Comparison of ENCODE assay signal across 23 mouse cellular contexts in genomic region chr7:77294984-77295642, GRCm38 (mm10).
A peak's percentile ranks its signal among the peaks of the same experiment; 100 is the strongest.
DNase-seq lines count a peak whose midpoint lies in the region; ATAC-seq lines count a peak whose summit lies in the region.
"Had no signal": no experiment of that assay in that cellular context is flagged by ENCODE, and none has a peak within 500 bp of the region (broad histone marks: within the 10 kb centered on the region; RNA-seq: fewer than 3 reads in every experiment).

No protein-coding gene starts in this region.

- no peak overlapping the region for H3K27ac ChIP-seq in hindbrain, embryonic 14.5 days
- no peak overlapping the region for H3K27ac ChIP-seq in hindbrain, embryonic 10.5 days
- H3K27ac ChIP-seq in forebrain, embryonic 11.5 days (ENCODE audit: low read depth, low read length) = no peak overlapping the region
- H3K27ac ChIP-seq in hindbrain, embryonic 16.5 days (ENCODE audit: low read depth, low read length) = no peak overlapping the region
- H3K27ac ChIP-seq: embryonic facial prominence, embryonic 13.5 days; heart, embryonic 15.5 days; kidney, postnatal 0 days; left cerebral cortex, adult 2 months; limb, embryonic 15.5 days; liver, embryonic 14.5 days had no signal

- H3K4me2 ChIP-seq in hindbrain, embryonic 14.5 days (replicated peaks) = no peak overlapping the region
- no peak overlapping the region for H3K4me2 ChIP-seq in forebrain, embryonic 11.5 days (ENCODE audit: low read depth, low read length, severe bottlenecking)
- H3K4me2 ChIP-seq in hindbrain, embryonic 16.5 days (ENCODE audit: low read length) = no peak overlapping the region
- H3K4me2 ChIP-seq: embryonic facial prominence, embryonic 13.5 days; heart, embryonic 15.5 days; limb, embryonic 15.5 days; lung, embryonic 14.5 days had no signal

- H3K9ac ChIP-seq in hindbrain, embryonic 14.5 days = no peak overlapping the region
- H3K9ac ChIP-seq in forebrain, embryonic 11.5 days (ENCODE audit: low read length) = no peak overlapping the region
- H3K9ac ChIP-seq in hindbrain, embryonic 16.5 days (ENCODE audit: low read depth, low read length) = no peak overlapping the region
- H3K9ac ChIP-seq: embryonic facial prominence, embryonic 13.5 days; heart, embryonic 15.5 days; limb, embryonic 15.5 days; liver, embryonic 14.5 days; lung, embryonic 14.5 days had no signal

- no peaks in the 10 kb centered on the region for H3K9me3 ChIP-seq in hindbrain, embryonic 14.5 days (ENCODE audit: control insufficient read depth, low read length)
- H3K9me3 ChIP-seq in hindbrain, embryonic 10.5 days = no peaks in the 10 kb centered on the region
- H3K9me3 ChIP-seq in forebrain, embryonic 11.5 days (ENCODE audit: control insufficient read depth, low read length) = no peaks in the 10 kb centered on the region
- H3K9me3 ChIP-seq in hindbrain, embryonic 16.5 days (ENCODE audit: control insufficient read depth, low read length) = no peaks in the 10 kb centered on the region
- H3K9me3 ChIP-seq: embryonic facial prominence, embryonic 13.5 days; heart, embryonic 15.5 days; limb, embryonic 15.5 days; megakaryocyte, embryonic 14.5 days had no signal

- H3K27me3 ChIP-seq in hindbrain, embryonic 14.5 days (ENCODE audit: control insufficient read depth, insufficient read depth, low read length) = no peaks in the 10 kb centered on the region
- H3K27me3 ChIP-seq in hindbrain, embryonic 10.5 days (ENCODE audit: insufficient read depth, poor library complexity, severe bottlenecking) = no peaks in the 10 kb centered on the region
- peaks cover 3% of the 10 kb centered on the region; the same call in 1 of the 2 replicates for H3K27me3 ChIP-seq in forebrain, embryonic 11.5 days (ENCODE audit: control insufficient read depth, insufficient read depth, low read length)
- no peaks in the 10 kb centered on the region for H3K27me3 ChIP-seq in hindbrain, embryonic 16.5 days (replicated peaks; ENCODE audit: control insufficient read depth, insufficient read depth, low read length)
- H3K27me3 ChIP-seq: embryonic facial prominence, embryonic 13.5 days; heart, embryonic 15.5 days; limb, embryonic 15.5 days; megakaryocyte, embryonic 14.5 days had no signal

- no peaks in the 10 kb centered on the region for H3K36me3 ChIP-seq in hindbrain, embryonic 14.5 days (replicated peaks; ENCODE audit: control insufficient read depth, insufficient read depth)
- H3K36me3 ChIP-seq in hindbrain, embryonic 10.5 days = no peaks in the 10 kb centered on the region
- H3K36me3 ChIP-seq in forebrain, embryonic 11.5 days (ENCODE audit: control insufficient read depth, insufficient read depth, low read length) = no peaks in the 10 kb centered on the region
- H3K36me3 ChIP-seq in hindbrain, embryonic 16.5 days (ENCODE audit: control insufficient read depth, insufficient read depth, low read length) = no peaks in the 10 kb centered on the region
- H3K36me3 ChIP-seq: embryonic facial prominence, embryonic 13.5 days; heart, embryonic 15.5 days; limb, embryonic 15.5 days had no signal

- 20% methylated on average over 5 of the region's 5 CpGs for WGBS in hindbrain, embryonic 14.5 days
- 25% methylated on average over 5 of the region's 5 CpGs for WGBS in hindbrain, embryonic 10.5 days
- 10% methylated on average over 5 of the region's 5 CpGs for whole genome bisulfite sequencing in forebrain, embryonic 11.5 days
- 29% methylated on average over 5 of the region's 5 CpGs for WGBS in hindbrain, embryonic 16.5 days

- no peak overlapping the region for H3K4me3 ChIP-seq in hindbrain, embryonic 14.5 days (replicated peaks; ENCODE audit: low read length)
- H3K4me3 ChIP-seq in hindbrain, embryonic 10.5 days = no peak overlapping the region
- no peak overlapping the region for H3K4me3 ChIP-seq in forebrain, embryonic 11.5 days (ENCODE audit: low read depth, low read length)
- H3K4me3 ChIP-seq in hindbrain, embryonic 16.5 days (ENCODE audit: low read length) = no peak overlapping the region
- H3K4me3 ChIP-seq: embryonic facial prominence, embryonic 13.5 days; heart, embryonic 15.5 days; left cerebral cortex, adult 2 months; limb, embryonic 15.5 days; megakaryocyte, embryonic 14.5 days had no signal

- H3K4me1 ChIP-seq in hindbrain, embryonic 14.5 days (replicated peaks; ENCODE audit: control insufficient read depth, insufficient read depth, low read length) = 0 out of 2 replicates have a peak, but pooled peaks cover 6% of the 10 kb centered on the region
- 0 out of 2 replicates have a peak, but pooled peaks cover 4% of the 10 kb centered on the region for H3K4me1 ChIP-seq in hindbrain, embryonic 10.5 days (replicated peaks)
- peaks cover 2% of the 10 kb centered on the region; the same call in 1 of the 2 replicates for H3K4me1 ChIP-seq in forebrain, embryonic 11.5 days (replicated peaks; ENCODE audit: control insufficient read depth, insufficient read depth, low read length)
- no peaks in the 10 kb centered on the region; the same call in 1 of the 2 replicates for H3K4me1 ChIP-seq in hindbrain, embryonic 16.5 days (ENCODE audit: control insufficient read depth, insufficient read depth, low read depth, low read length)
- H3K4me1 ChIP-seq: embryonic facial prominence, embryonic 13.5 days; heart, embryonic 15.5 days; limb, embryonic 15.5 days; megakaryocyte, embryonic 14.5 days had no signal

- 0 out of 2 replicates have a peak, but pooled peaks have one; percentile 37 for ATAC-seq in hindbrain, embryonic 14.5 days (ENCODE audit: low FRiP score)
- ATAC-seq in forebrain, embryonic 11.5 days (replicated peaks; ENCODE audit: low FRiP score) = peak; percentile 88
- 0 out of 2 replicates have a peak, but pooled peaks have one; percentile 42 for ATAC-seq in hindbrain, embryonic 16.5 days

- peak; percentile 27 for DNase-seq in hindbrain, embryonic 14.5 days (ENCODE audit: low spot score)
- DNase-seq in hindbrain, embryonic 10.5 days (ENCODE audit: low spot score) = no peak
- DNase-seq in R1 (ENCODE audit: low read depth, low spot score) = peak; percentile 9
- peak; percentile 59 for DNase-seq in forebrain, embryonic 11.5 days (ENCODE audit: low spot score)
- no peak for DNase-seq in thymus, postnatal 4 days
- no peak for DNase-seq in testis, postnatal 10 days (ENCODE audit: low spot score)
- DNase-seq in thymus, postnatal 0 days (ENCODE audit: low spot score) = no peak
- DNase-seq: adrenal gland, postnatal 36 days; cerebellum, adult 11-12 months; cerebellum, postnatal 10 days; heart, postnatal 36 days; kidney, adult 2 months; layer of hippocampus, adult 9-11 months; lung, embryonic 14.5 days; thymus, postnatal 14 days had no signal

Comparison
In these comparisons a context has a peak if more than half of its experiments do, and no peak if none do; other contexts are left out.
1. DNase-seq: peak in hindbrain, embryonic 14.5 days (single experiment), R1 (single experiment) and forebrain, embryonic 11.5 days (single experiment); none in hindbrain, embryonic 10.5 days (single experiment), thymus, postnatal 4 days (single experiment), testis, postnatal 10 days (single experiment) and thymus, postnatal 0 days (single experiment).
2. ATAC-seq: peak in every context shown above with its lines; median percentile 88 in forebrain, embryonic 11.5 days; 42 in hindbrain, embryonic 16.5 days; 37 in hindbrain, embryonic 14.5 days.